Mouse (Mus musculus): Measurements from ENCODE around the gene Lrat. TPM values are rescaled to one million over a fixed set of nuclear protein-coding genes. Genes with fewer than 3 reads are reported as not detected.

The Lrat gene
- not detected in 3 replicates for total RNA-seq (2017)

DNA sequence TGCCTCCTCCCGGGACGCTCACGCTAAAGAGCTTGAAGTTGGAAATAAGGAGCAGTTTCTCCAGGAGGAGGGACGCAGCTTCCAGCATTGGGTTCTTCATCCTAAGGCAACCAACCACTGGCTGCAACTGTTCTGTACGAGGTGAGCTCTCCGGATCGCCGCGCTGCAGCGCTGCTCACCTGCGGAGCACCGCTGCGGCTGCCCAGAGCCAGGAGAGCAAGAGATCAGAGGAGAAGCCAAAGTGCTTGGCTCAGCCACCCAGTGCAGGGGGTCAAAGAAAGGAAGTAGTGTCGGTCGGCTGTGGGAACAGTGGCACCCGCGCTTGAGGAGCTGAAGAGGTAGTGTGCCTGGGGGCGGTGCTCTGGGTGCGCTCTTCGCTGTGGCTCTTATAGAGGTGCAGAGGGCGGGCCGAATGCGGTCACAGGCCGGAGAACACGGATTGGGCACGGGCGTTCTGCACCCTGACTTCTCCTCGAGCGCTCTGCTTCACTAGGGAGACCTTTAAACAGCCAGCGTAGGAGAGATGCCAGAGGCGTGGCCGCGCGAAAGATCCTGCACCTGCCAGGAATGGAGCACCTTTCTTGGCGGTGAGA is at the start of gene Lrat:
Gene Lrat, minus strand, starts transcription at position 361 of the 593 bp plus-strand sequence.
- ATAC-seq (replicated peaks; ENCODE audit: insufficient number of reproducible peaks, low FRiP score, low TSS enrichment, poor library complexity, severe bottlenecking): no peak

- no peak for ATAC-seq (replicated peaks; ENCODE audit: insufficient number of reproducible peaks, low FRiP score, low TSS enrichment, poor library complexity, severe bottlenecking)
Observed at GRCm38 (mm10) chr3:82952173-82952962, 48.6 kb upstream of the Lrat start.

- no peak for ATAC-seq (replicated peaks; ENCODE audit: insufficient number of reproducible peaks, low FRiP score, low TSS enrichment, poor library complexity, severe bottlenecking)
Observed at GRCm38 (mm10) chr3:82950639-82951038, 46.9 kb upstream of the Lrat start.

DNA sequence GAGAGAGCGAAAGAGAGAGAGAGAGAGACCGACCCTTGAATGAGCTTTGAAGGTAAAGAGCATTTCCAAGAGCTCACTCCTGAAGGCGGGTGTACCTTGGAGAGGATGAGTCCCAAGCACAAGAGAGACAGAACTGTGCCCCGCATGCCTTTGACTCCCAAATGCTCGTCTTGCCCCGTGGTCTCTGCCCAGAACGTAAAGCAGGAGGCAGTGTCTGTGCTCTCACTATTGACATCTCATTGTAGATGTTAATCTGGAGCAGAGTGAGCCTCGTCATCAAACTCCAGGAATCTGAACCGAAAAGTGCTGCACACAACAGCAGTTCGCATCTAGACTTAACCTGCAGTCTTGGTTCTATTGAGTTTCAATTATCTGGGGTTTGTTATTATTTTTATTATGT is 46.4 kb upstream of the Lrat start:
- ATAC-seq (replicated peaks; ENCODE audit: insufficient number of reproducible peaks, low FRiP score, low TSS enrichment, poor library complexity, severe bottlenecking): no peak

- ATAC-seq (replicated peaks; ENCODE audit: insufficient number of reproducible peaks, low FRiP score, low TSS enrichment, poor library complexity, severe bottlenecking): no peak
Observed at GRCm38 (mm10) chr3:82946375-82947107, 42.8 kb upstream of the Lrat start.

GRCm38 (mm10) chr3:82927917-82928316 is 24.1 kb upstream of the Lrat start:
- no peak for ATAC-seq (replicated peaks; ENCODE audit: insufficient number of reproducible peaks, low FRiP score, low TSS enrichment, poor library complexity, severe bottlenecking)

GRCm38 (mm10) chr3:82915632-82916031 is 11.9 kb upstream of the Lrat start:
- ATAC-seq (replicated peaks; ENCODE audit: insufficient number of reproducible peaks, low FRiP score, low TSS enrichment, poor library complexity, severe bottlenecking): no peak

DNA sequence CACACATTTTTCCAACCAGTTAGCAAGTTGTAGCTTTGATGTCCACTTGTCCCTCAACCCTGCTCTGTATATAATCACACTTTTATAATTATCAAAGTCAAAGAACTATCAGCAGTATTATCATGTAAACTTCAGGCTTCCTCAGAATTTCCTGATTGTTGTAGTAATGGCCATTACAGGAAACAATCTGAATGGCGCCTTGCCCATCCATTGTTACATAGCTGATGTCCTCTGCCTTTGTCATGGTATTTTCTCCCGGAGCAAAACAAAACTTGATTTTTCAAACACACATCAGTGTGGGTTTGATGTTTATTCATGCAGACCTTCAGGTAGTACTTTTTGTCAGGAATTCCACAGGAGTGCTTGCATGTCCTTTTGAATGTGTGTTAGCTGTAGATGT is 4.9 kb upstream of the Lrat start:
- ATAC-seq (replicated peaks; ENCODE audit: insufficient number of reproducible peaks, low FRiP score, low TSS enrichment, poor library complexity, severe bottlenecking): no peak

GRCm38 (mm10) chr3:82904211-82904908 is 587 bp upstream of the Lrat start:
- ATAC-seq (replicated peaks; ENCODE audit: insufficient number of reproducible peaks, low FRiP score, low TSS enrichment, poor library complexity, severe bottlenecking): no peak

- ATAC-seq (replicated peaks; ENCODE audit: insufficient number of reproducible peaks, low FRiP score, low TSS enrichment, poor library complexity, severe bottlenecking): no peak
Observed at GRCm38 (mm10) chr3:82902757-82903612, 788 bp downstream of the Lrat start.

GRCm38 (mm10) chr3:82888842-82889241 is 14.9 kb downstream of the Lrat start:
- ATAC-seq (replicated peaks; ENCODE audit: insufficient number of reproducible peaks, low FRiP score, low TSS enrichment, poor library complexity, severe bottlenecking): no peak

DNA sequence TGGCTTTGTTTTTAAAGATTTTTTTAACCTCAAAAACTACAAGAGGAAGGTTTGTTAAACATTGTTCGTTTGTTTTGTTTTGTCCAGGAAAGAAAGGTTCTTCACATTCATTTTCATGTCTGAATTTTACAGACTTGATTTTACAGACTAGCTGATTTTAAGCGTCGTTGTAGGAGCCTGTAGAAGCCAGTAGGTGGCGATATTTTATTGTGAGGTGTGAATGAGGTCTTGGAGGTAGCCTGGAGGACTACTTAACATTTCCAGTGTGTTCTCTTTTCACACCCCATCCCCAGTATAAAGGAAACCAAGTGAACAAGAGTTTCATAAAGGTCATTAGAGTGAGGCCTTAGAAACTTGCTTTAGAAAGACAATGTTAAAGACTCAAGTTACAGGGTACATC is 26.5 kb downstream of the Lrat start:
- no peak for ATAC-seq (replicated peaks; ENCODE audit: insufficient number of reproducible peaks, low FRiP score, low TSS enrichment, poor library complexity, severe bottlenecking)

- no peak for ATAC-seq (replicated peaks; ENCODE audit: insufficient number of reproducible peaks, low FRiP score, low TSS enrichment, poor library complexity, severe bottlenecking)
Observed at GRCm38 (mm10) chr3:82876372-82876739, 27.4 kb downstream of the Lrat start, which contains the start of gene Rbm46. Rbm46 (minus strand) TSS chr3:82876483.

- no peak for ATAC-seq (replicated peaks; ENCODE audit: insufficient number of reproducible peaks, low FRiP score, low TSS enrichment, poor library complexity, severe bottlenecking)
Observed at GRCm38 (mm10) chr3:82875671-82876371, 28.0 kb downstream of the Lrat start.

- ATAC-seq (replicated peaks; ENCODE audit: insufficient number of reproducible peaks, low FRiP score, low TSS enrichment, poor library complexity, severe bottlenecking): no peak
Observed at GRCm38 (mm10) chr3:82857414-82858077, 46.2 kb downstream of the Lrat start.

Data from monocyte, adult 5-6 weeks (primary cell).